ENCODE assay signal across 24 mouse cellular contexts in the genomic region with DNA sequence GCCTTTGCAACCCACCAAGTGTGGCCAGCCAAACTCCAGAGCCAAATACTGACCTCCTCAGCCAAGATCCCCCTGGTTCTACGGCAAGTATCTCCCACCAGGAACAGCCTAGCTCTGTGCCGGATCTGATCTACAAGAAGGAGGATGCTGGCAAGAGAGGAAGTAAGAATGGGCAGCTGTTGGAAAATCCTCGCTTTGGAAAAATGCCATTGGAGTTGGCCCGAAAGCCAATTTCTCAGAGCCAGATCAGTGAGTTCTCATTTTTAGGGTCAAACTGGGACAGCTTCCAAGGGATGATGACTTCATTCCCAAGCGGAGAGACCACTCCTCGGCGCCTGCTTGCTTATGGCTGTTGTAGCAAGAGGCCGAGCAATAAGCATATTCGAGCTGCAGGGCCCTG. TPM values are rescaled to one million over a fixed set of nuclear protein-coding genes. Genes with fewer than 3 reads are reported as not detected.
DNase-seq lines count a peak whose midpoint lies in the region; ATAC-seq and TF ChIP-seq lines count a peak whose summit lies in the region.
"Had no signal": no experiment of that assay in that cellular context is flagged by ENCODE, and none has a peak within 500 bp of the region (broad histone marks: within the 10 kb centered on the region; RNA-seq: fewer than 3 reads in every experiment).

No protein-coding gene starts in this region.

- ATAC-seq in lung, embryonic 14.5 days (ENCODE audit: insufficient read depth): no peak
- ATAC-seq: forebrain, embryonic 14.5 days; inflammation-experienced regulatory T-cells, adult 6 months had no signal

- DNase-seq in cerebellum, postnatal 10 days: peak; percentile 71 to 74
- no peak for DNase-seq in cerebellum, postnatal 4 days (ENCODE audit: low spot score in 2 of 2)
- DNase-seq in heart, adult 11 months: peak; percentile 88
- no peak for DNase-seq in heart, adult 2 months
- DNase-seq in lung, embryonic 14.5 days: peak; percentile 52
- no peak for DNase-seq in lung, adult 18-20 months
- DNase-seq: adrenal gland, postnatal 10 days; cerebellum, adult 18-20 months; gastrocnemius, postnatal 10 days had no signal

- H3K27ac ChIP-seq in heart, adult 2 months: no peak overlapping the region
- no peak overlapping the region for H3K27ac ChIP-seq in lung, embryonic 14.5 days (ENCODE audit: low read depth)
- H3K27ac ChIP-seq: embryonic facial prominence, embryonic 13.5 days; hindbrain, embryonic 10.5 days; hindbrain, embryonic 14.5 days had no signal

- no peak overlapping the region for H3K4me2 ChIP-seq in lung, embryonic 14.5 days
- H3K4me2 ChIP-seq: embryonic facial prominence, embryonic 13.5 days; heart, embryonic 12.5 days; hindbrain, embryonic 14.5 days had no signal

- TF ChIP-seq CTCF in heart, adult 2 months (IDR thresholded peaks at IDR 0.05): no peak
- TF ChIP-seq CTCF in lung, embryonic 14.5 days (IDR thresholded peaks at IDR 0.05; ENCODE audit: low read depth): no peak

- H3K9ac ChIP-seq in heart, adult 2 months (ENCODE audit: low read depth, low read length): no peak overlapping the region
- H3K9ac ChIP-seq in lung, embryonic 14.5 days: no peak overlapping the region
- H3K9ac ChIP-seq: embryonic facial prominence, embryonic 13.5 days; heart, embryonic 12.5 days; hindbrain, embryonic 14.5 days had no signal

- H3K27me3 ChIP-seq in heart, adult 2 months (ENCODE audit: control insufficient read depth, insufficient read depth, low read length): no peaks in the 10 kb centered on the region
- no peaks in the 10 kb centered on the region for H3K27me3 ChIP-seq in lung, embryonic 14.5 days (ENCODE audit: insufficient read depth, low read length)
- H3K27me3 ChIP-seq: embryonic facial prominence, embryonic 13.5 days; heart, embryonic 12.5 days had no signal

- TF ChIP-seq EP300 in heart, adult 2 months (IDR thresholded peaks at IDR 0.05; ENCODE audit: insufficient read depth, low read depth, low read length): no peak

- WGBS in heart, adult 2 months: 73% methylated on average over 9 of the region's 9 CpGs
- WGBS in lung, embryonic 14.5 days: 79% methylated on average over 9 of the region's 9 CpGs

- intact Hi-C loops in heart, adult 2 months (cut with DNase I): no loop called here

- peaks cover 4% of the 10 kb centered on the region for H3K36me3 ChIP-seq in heart, adult 2 months (ENCODE audit: control insufficient read depth, insufficient read depth, low read length)
- H3K36me3 ChIP-seq in lung, embryonic 14.5 days (ENCODE audit: insufficient read depth): peaks cover 97% of the 10 kb centered on the region

- no peak overlapping the region for H3K4me3 ChIP-seq in heart, adult 2 months
- no peak overlapping the region for H3K4me3 ChIP-seq in lung, embryonic 14.5 days (ENCODE audit: low read depth, low read length)
- H3K4me3 ChIP-seq: embryonic facial prominence, embryonic 13.5 days; heart, embryonic 12.5 days; hindbrain, embryonic 10.5 days had no signal

- H3K4me1 ChIP-seq in heart, adult 2 months (ENCODE audit: control insufficient read depth, insufficient read depth, low read length): no peaks in the 10 kb centered on the region
- no peaks in the 10 kb centered on the region for H3K4me1 ChIP-seq in lung, embryonic 14.5 days (ENCODE audit: insufficient read depth)
- H3K4me1 ChIP-seq: embryonic facial prominence, embryonic 13.5 days; heart, embryonic 12.5 days; hindbrain, embryonic 10.5 days had no signal

- TF ChIP-seq POLR2A in heart, adult 2 months (IDR thresholded peaks at IDR 0.05; ENCODE audit: insufficient read depth, low read depth, low read length): no peak

- no peaks in the 10 kb centered on the region for H3K9me3 ChIP-seq in lung, embryonic 14.5 days (ENCODE audit: low read depth, low read length)
- H3K9me3 ChIP-seq: embryonic facial prominence, embryonic 13.5 days; heart, embryonic 12.5 days; hindbrain, embryonic 10.5 days had no signal

- H3K79me2 ChIP-seq in heart, adult 2 months (replicated peaks; ENCODE audit: control insufficient read depth, insufficient read depth, low read length): no peaks in the 10 kb centered on the region

RNA-seq across cellular contexts. Expression of a gene that starts 5.4 kb away (rescaled TPM):
- total RNA-seq in heart, adult 2 months (2021): under 1 TPM in 1 of 2 experiments, not detected in 1; 0.05 TPM
- polyA plus RNA-seq in heart, adult 2 months (2012; rRNA removed): 0.02 and 0.06 TPM in 2 replicates
- 0.38 and 0.41 TPM in 2 replicates for polyA plus RNA-seq in lung, embryonic 14.5 days (2014; fragmentation: Nextera tagmentation; extraction: Ambion mirVana)
- total RNA-seq: heart, postnatal 25 days; MEL had no signal

RNA-seq across cellular contexts. Expression of a gene that starts 19.6 kb away (rescaled TPM):
- total RNA-seq in heart, adult 2 months (2021): 10 to 100 TPM; 24.7 to 27.8 TPM
- 7.9 and 19.0 TPM in 2 replicates for polyA plus RNA-seq in heart, adult 2 months (2012; rRNA removed)
- 41.2 and 43.6 TPM in 2 replicates for polyA plus RNA-seq in lung, embryonic 14.5 days (2014; fragmentation: Nextera tagmentation; extraction: Ambion mirVana)

RNA-seq across cellular contexts. Expression of a gene that starts 42.8 kb away (rescaled TPM):
- total RNA-seq in heart, adult 2 months (2021): 10 to 100 TPM; 36.7 to 38.6 TPM
- 39.9 and 54.4 TPM in 2 replicates for polyA plus RNA-seq in heart, adult 2 months (2012; rRNA removed)
- 48.5 TPM in 2 replicates for polyA plus RNA-seq in lung, embryonic 14.5 days (2014; fragmentation: Nextera tagmentation; extraction: Ambion mirVana)

RNA-seq across cellular contexts. Expression of a gene that starts 45.1 kb away (rescaled TPM):
- total RNA-seq in heart, adult 2 months (2021): not detected
- 0.04 TPM in 1 of 2 replicates, not detected in the other for polyA plus RNA-seq in heart, adult 2 months (2012; rRNA removed)
- polyA plus RNA-seq in lung, embryonic 14.5 days (2014; fragmentation: Nextera tagmentation; extraction: Ambion mirVana): not detected in 2 replicates
- total RNA-seq: adrenal gland, postnatal 10 days; adrenal gland, postnatal 4 days; gastrocnemius, postnatal 10 days; gastrocnemius, postnatal 4 days; heart, adult 8-10 months; heart, postnatal 25 days; MEL had no signal
- polyA plus RNA-seq: brain, embryonic 14.5 days; C2C12; embryonic facial prominence, embryonic 13.5 days; forebrain, embryonic 14.5 days; frontal cortex, adult 2 months; heart, embryonic 12.5 days; heart, embryonic 16.5 days; hindbrain, embryonic 10.5 days; hindbrain, embryonic 14.5 days; inflammation-experienced regulatory T-cells, adult 6 months had no signal

RNA-seq across cellular contexts. Expression of a gene that starts 51.0 kb away (rescaled TPM):
- total RNA-seq in heart, adult 2 months (2021): under 1 TPM; 0.42 to 0.45 TPM
- polyA plus RNA-seq in heart, adult 2 months (2012; rRNA removed): 0.15 and 0.31 TPM in 2 replicates
- 18.0 and 21.5 TPM in 2 replicates for polyA plus RNA-seq in lung, embryonic 14.5 days (2014; fragmentation: Nextera tagmentation; extraction: Ambion mirVana)
- polyA plus RNA-seq: C2C12 had no signal

Comparison
In these comparisons a context has a peak if more than half of its experiments do, and no peak if none do; other contexts are left out.
1. DNase-seq: peak in cerebellum, postnatal 10 days (2 of 2), heart, adult 11 months (single experiment) and lung, embryonic 14.5 days (single experiment); none in cerebellum, postnatal 4 days (0 of 2), heart, adult 2 months (0 of 2) and lung, adult 18-20 months (0 of 2).